Mouse (Mus musculus): ENCODE measurements around the gene Phf2. TPM values are rescaled to one million over a fixed set of nuclear protein-coding genes. Genes with fewer than 3 reads are reported as not detected.

The Phf2 gene
- polyA plus RNA-seq, 1 experiment from 2014 or later: 2.7 TPM

- no peak overlapping the region for H3K4me2 ChIP-seq (replicated peaks; ENCODE audit: low read depth)
- H3K27ac ChIP-seq (replicated peaks): no peak overlapping the region
- no peaks in the 10 kb centered on the region for H3K9me3 ChIP-seq (ENCODE audit: control insufficient read depth, low read length)
- H3K27me3 ChIP-seq (ENCODE audit: control insufficient read depth, insufficient read depth, low read length): no peaks in the 10 kb centered on the region
- no peaks in the 10 kb centered on the region for H3K4me1 ChIP-seq (replicated peaks; ENCODE audit: control insufficient read depth, insufficient read depth)
- no peak overlapping the region for H3K9ac ChIP-seq (ENCODE audit: low read length)
- TF ChIP-seq EP300 (optimal IDR thresholded peaks at IDR 0.05) (no peak), CTCF (IDR thresholded peaks at IDR 0.05; ENCODE audit: low read depth) (no peak)
- no peak overlapping the region for H3K4me3 ChIP-seq (ENCODE audit: low read depth, low read length)
- no peaks in the 10 kb centered on the region for H3K36me3 ChIP-seq (ENCODE audit: control insufficient read depth, insufficient read depth, low read length)
- WGBS: 54% methylated on average over 11 of the region's 11 CpGs
- DNase-seq (ENCODE audit: low spot score): no peak
- no peak for ATAC-seq (ENCODE audit: low FRiP score, low TSS enrichment)
Observed at GRCm38 (mm10) chr13:48768109-48768508, 102.8 kb downstream of the Phf2 start.

DNA sequence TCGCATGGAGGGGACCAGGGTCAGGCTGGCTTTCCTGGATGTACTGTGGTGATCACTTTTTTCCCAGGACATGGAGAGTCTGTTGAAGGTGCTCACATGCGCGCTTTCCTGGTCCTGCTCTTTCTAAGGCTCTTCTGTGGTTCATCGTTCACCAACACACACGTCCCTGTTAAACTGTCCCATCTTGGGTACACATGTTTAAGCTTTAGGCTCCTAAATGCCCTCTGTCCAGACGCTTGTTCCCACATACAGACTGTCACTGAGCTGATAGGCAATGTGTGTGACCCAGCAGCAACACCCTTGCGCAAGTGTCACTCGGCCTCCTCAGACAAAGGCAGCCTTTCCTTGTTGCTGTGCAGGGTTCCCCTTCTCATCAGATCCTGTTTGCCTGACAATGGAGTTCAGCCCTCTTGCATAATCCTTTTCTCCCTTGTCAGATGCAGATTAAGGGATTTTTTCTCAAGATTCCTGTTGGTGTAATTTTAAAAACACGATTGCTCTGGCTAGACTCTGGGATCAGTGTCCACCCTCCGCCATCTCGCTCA lies 107.1 kb downstream of the Phf2 start:
- H3K4me3 ChIP-seq (ENCODE audit: low read depth, low read length): no peak overlapping the region
- no peaks in the 10 kb centered on the region for H3K9me3 ChIP-seq (ENCODE audit: control insufficient read depth, low read length)
- H3K4me1 ChIP-seq (replicated peaks; ENCODE audit: control insufficient read depth, insufficient read depth): no peaks in the 10 kb centered on the region
- ATAC-seq (ENCODE audit: low FRiP score, low TSS enrichment) (no peak), DNase-seq (ENCODE audit: low spot score) (no peak)
- no peak overlapping the region for H3K27ac ChIP-seq (replicated peaks)
- no peak overlapping the region for H3K9ac ChIP-seq (ENCODE audit: low read length)
- H3K4me2 ChIP-seq (replicated peaks; ENCODE audit: low read depth): no peak overlapping the region
- TF ChIP-seq CTCF (IDR thresholded peaks at IDR 0.05; ENCODE audit: low read depth) (no peak), EP300 (optimal IDR thresholded peaks at IDR 0.05) (no peak)
- WGBS: 62% methylated on average over 11 of the region's 11 CpGs
- no peaks in the 10 kb centered on the region for H3K36me3 ChIP-seq (ENCODE audit: control insufficient read depth, insufficient read depth, low read length)
- no peaks in the 10 kb centered on the region for H3K27me3 ChIP-seq (ENCODE audit: control insufficient read depth, insufficient read depth, low read length)

- DNase-seq (ENCODE audit: low spot score): peak; percentile 26
- WGBS: 36% methylated on average over 8 of the region's 8 CpGs
- H3K27me3 ChIP-seq (ENCODE audit: control insufficient read depth, insufficient read depth, low read length): no peaks in the 10 kb centered on the region
- H3K4me2 ChIP-seq (replicated peaks; ENCODE audit: low read depth): no peak overlapping the region
- H3K36me3 ChIP-seq (ENCODE audit: control insufficient read depth, insufficient read depth, low read length): no peaks in the 10 kb centered on the region
- TF ChIP-seq EP300 (optimal IDR thresholded peaks at IDR 0.05) (no peak), CTCF (IDR thresholded peaks at IDR 0.05; ENCODE audit: low read depth) (no peak)
- no peaks in the 10 kb centered on the region for H3K9me3 ChIP-seq (ENCODE audit: control insufficient read depth, low read length)
- ATAC-seq (ENCODE audit: low FRiP score, low TSS enrichment): peak; percentile 72; the same call in 1 of the 2 replicates
- H3K9ac ChIP-seq (ENCODE audit: low read length): no peak overlapping the region
- H3K27ac ChIP-seq (replicated peaks): no peak overlapping the region
- peaks cover 3% of the 10 kb centered on the region; the same call in 1 of the 2 replicates for H3K4me1 ChIP-seq (replicated peaks; ENCODE audit: control insufficient read depth, insufficient read depth)
- no peak overlapping the region for H3K4me3 ChIP-seq (ENCODE audit: low read depth, low read length)
Observed at GRCm38 (mm10) chr13:48760855-48761436, 110.0 kb downstream of the Phf2 start.

DNA sequence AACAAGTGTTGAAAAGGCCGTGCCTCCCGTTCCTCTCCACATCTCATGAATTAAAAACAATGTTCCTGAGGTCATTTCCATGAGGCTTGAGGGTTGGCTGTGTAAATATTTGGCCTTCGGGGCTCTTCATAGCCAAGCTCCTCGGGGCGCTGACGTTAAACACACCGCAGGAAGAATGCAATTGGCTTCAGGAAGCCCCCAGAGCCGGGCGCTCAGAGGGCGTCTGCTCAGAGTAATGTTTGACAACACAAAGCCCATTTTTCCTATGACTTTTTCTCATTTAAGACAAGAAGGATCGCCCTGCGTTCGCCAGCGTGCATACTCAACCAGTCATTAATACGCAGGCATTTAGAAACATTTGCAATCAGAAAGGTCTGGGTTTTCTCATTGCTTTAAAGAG lies 114.2 kb downstream of the Phf2 start:
- peak; percentile 66; the same call in 1 of the 2 replicates for ATAC-seq (ENCODE audit: low FRiP score, low TSS enrichment)
- Histone ChIP-seq H3K36me3 (ENCODE audit: control insufficient read depth, insufficient read depth, low read length) (no peaks in the 10 kb centered on the region), H3K9me3 (ENCODE audit: control insufficient read depth, low read length) (no peaks in the 10 kb centered on the region), H3K27me3 (ENCODE audit: control insufficient read depth, insufficient read depth, low read length) (no peaks in the 10 kb centered on the region), H3K4me2 (replicated peaks; ENCODE audit: low read depth) (no peak overlapping the region), H3K9ac (ENCODE audit: low read length) (no peak overlapping the region), H3K4me1 (replicated peaks; ENCODE audit: control insufficient read depth, insufficient read depth) (peaks cover 3% of the 10 kb centered on the region; the same call in 1 of the 2 replicates), H3K4me3 (ENCODE audit: low read depth, low read length) (no peak overlapping the region), H3K27ac (replicated peaks) (peak overlapping the region; percentile 78; the same call in 1 of the 2 replicates)
- TF ChIP-seq CTCF (IDR thresholded peaks at IDR 0.05; ENCODE audit: low read depth) (no peak), EP300 (optimal IDR thresholded peaks at IDR 0.05) (peak; percentile 81)
- 16% methylated on average over 15 of the region's 15 CpGs for WGBS
- DNase-seq (ENCODE audit: low spot score): peak; percentile 36

Other genes with a start within 250 kb of the Phf2 start
- 3.1 and 3.2 TPM in 2 replicates for gene Ptpdc1, start 245.5 kb downstream of the Phf2 start, polyA plus RNA-seq (2015; fragmentation: Nextera tagmentation; extraction: Ambion mirVana)
- gene Barx1, start 208.1 kb downstream of the Phf2 start, polyA plus RNA-seq (2015; fragmentation: Nextera tagmentation; extraction: Ambion mirVana): 164 and 201 TPM in 2 replicates
- 18.1 and 18.7 TPM in 2 replicates for gene Fam120a, start 96.9 kb upstream of the Phf2 start, polyA plus RNA-seq (2015; fragmentation: Nextera tagmentation; extraction: Ambion mirVana)

Measured in stomach, postnatal 0 days (tissue).